Mouse (Mus musculus): ENCODE data around the gene Gm5741. TPM values are rescaled to one million over a fixed set of nuclear protein-coding genes. Genes with fewer than 3 reads are reported as not detected.
A peak's percentile ranks its signal among the peaks of the same experiment; 100 is the strongest.

Gene Gm5741
- polyA plus RNA-seq, 1 experiment from 2014 or later: not detected

DNA sequence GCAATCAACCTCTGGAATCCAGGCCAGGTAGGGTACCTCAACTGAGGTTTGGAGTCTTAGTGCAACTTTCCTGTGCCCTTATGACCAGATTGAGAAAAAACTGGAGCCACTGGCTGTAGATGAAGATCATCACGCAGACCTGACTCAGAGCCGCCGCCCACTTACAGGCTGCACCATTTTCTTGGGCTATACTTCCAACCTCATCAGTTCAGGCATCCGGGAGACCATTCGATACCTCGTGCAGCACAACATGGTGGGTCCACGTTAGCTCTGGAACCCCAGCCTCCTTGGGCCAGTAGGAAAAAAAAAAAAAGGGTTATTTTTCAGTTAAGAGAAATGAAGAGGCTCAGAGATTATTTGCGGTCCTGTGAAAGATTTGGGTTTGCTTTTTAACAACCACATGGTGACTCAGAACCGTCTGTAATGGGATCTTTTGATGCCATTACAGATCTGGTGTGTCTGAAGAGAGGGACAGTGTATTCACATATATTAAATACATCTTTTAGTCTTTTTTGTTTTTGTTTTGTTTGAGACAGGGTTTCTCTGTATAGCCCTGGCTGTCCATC is 4.7 kb upstream of the Gm5741 start:
- Histone ChIP-seq H3K9me3 (no peaks in the 10 kb centered on the region), H3K4me2 (peak overlapping the region; percentile 72), H3K27me3 (no peaks in the 10 kb centered on the region), H3K36me3 (peaks cover 34% of the 10 kb centered on the region), H3K9ac (peak overlapping the region; percentile 75), H3K4me3 (peak overlapping the region; percentile 80), H3K4me1 (peaks cover 18% of the 10 kb centered on the region), H3K27ac (peak overlapping the region; percentile 95)
- ATAC-seq (ENCODE audit: borderline replicate concordance, extremely low read depth, low FRiP score, low TSS enrichment): no peak
- 29% methylated on average over 9 of the region's 9 CpGs for WGBS

DNA sequence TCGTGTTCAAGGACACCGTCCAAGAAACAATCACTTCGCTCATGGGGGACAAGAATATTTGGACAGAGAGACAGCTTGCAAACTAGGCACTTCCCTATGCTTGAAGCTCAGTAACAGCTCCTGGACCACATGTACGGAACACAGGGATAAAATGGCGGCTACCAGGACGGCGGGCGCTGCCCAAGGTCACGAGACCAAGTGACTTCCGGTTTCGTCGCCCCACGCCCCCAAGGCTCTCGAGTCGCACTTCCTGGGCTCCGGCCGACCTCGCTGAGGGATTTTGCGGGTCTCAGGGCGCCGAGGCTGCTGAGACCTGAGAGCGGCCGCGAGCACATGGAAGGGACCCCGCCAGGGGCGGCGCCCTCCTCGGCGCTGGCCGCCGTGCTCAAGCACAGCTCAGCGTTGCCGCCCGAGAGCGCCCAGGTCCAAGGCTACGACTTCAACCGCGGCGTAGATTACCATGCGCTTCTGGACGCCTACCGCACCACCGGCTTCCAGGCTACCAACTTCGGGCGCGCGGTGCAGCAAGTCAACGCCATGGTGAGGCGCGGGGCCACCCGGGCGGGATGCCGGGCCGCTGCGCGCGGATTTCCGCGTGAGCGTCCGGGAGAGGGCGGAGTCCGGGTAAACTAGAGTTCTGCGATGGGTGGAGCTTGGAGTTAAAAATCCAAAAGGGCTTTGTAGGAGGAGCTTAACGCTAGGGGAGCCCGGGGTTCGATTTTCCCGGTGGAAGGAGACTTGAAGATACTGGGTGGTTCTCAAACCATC is 3.9 kb upstream of the Gm5741 start, which contains the start of gene Dhps:
TSS of gene Dhps (plus strand) at position 244 of the 768 bp plus-strand sequence.
- ATAC-seq (ENCODE audit: borderline replicate concordance, extremely low read depth, low FRiP score, low TSS enrichment): peak; percentile 88
- under 1% methylated on average over 68 of the region's 68 CpGs for WGBS

DNA sequence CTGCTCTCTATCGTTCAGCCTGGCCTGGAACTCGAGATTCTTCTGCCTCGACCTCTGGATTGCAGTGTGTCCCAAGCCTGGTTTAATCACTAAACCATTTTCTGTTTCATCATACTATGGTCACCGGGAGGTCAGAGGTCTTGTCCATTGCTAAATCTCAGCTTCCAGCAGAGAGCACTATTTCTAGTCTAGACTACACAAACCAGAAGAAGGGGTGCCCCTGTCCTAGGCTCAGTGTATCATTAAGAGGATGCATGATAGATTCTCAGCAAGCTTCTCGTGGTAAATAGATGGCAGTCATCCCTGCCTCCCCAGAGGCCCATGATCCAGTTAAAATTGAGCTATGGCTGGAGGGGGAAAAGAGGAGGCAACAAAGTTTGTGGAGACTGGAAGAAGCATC is 3.3 kb upstream of the Gm5741 start:
- Histone ChIP-seq H3K27ac (peak overlapping the region; percentile 95; the same call in 1 of the 2 replicates), H3K9me3 (no peaks in the 10 kb centered on the region), H3K4me2 (peak overlapping the region; percentile 72), H3K4me3 (peak overlapping the region; percentile 80), H3K27me3 (no peaks in the 10 kb centered on the region), H3K4me1 (peaks cover 18% of the 10 kb centered on the region), H3K36me3 (peaks cover 31% of the 10 kb centered on the region), H3K9ac (no peak overlapping the region)
- ATAC-seq (ENCODE audit: borderline replicate concordance, extremely low read depth, low FRiP score, low TSS enrichment): no peak
- WGBS: 71% methylated on average over 5 of the region's 5 CpGs

More for the DNA sequence above, 3.9 kb upstream of the Gm5741 start, which contains the start of gene Dhps:
- Histone ChIP-seq H3K4me1 (peaks cover 18% of the 10 kb centered on the region), H3K4me2 (peak within 1 kb of the TSS; percentile 72), H3K36me3 (peaks cover 32% of the 10 kb centered on the region), H3K4me3 (peak within 1 kb of the TSS; percentile 80), H3K27ac (peak within 1 kb of the TSS; percentile 95), H3K9ac (peak within 1 kb of the TSS; percentile 75), H3K9me3 (no peaks in the 10 kb centered on the region), H3K27me3 (no peaks in the 10 kb centered on the region)

DNA sequence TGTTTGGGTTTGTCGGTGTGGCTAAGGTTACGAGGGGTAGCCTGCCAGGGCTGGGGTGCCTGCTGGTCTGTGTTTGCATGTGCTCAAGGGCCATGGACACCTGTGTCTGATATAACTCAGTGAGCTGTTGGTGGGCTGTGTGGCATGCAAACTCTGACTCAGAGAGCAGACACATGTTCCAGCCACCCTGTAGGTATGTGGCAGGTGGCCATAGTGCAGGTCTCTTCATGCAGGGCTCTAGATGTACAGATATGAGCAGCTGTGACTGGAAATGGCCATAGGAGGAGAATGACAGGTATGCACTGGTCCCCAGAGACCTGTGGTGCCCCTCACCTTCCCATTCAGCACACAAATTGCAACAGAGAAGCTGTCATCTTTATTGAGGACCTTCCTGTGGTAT is 627 bp downstream of the Gm5741 start:
- H3K27me3 ChIP-seq: no peaks in the 10 kb centered on the region
- 97% methylated on average over 2 of the region's 2 CpGs for WGBS
- ATAC-seq (ENCODE audit: borderline replicate concordance, extremely low read depth, low FRiP score, low TSS enrichment): no peak

DNA sequence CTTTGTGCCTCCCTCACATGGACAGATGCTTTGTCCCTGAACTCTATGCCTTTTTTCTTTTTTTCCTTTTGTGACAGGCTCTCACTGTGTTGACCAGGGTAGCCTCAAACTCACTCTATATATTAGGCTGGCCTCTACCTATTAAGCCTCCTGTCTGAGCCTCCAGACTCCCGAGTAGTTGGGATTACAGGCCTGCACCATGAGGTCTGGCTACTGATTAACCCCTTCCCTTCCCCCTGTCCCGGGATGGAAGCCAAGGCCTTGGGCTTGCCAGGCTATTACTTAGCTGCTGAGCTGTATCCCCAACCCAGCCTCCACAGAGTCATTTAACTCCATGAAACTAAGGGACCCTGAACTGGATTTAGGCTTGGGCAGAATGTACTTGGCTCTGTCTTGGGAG is 2.6 kb downstream of the Gm5741 start:
- Histone ChIP-seq H3K4me2 (no peak overlapping the region), H3K27ac (no peak overlapping the region), H3K4me1 (peaks cover 8% of the 10 kb centered on the region), H3K9ac (no peak overlapping the region), H3K27me3 (no peaks in the 10 kb centered on the region), H3K4me3 (no peak overlapping the region), H3K36me3 (0 out of 2 replicates have a peak, but pooled peaks cover 7% of the 10 kb centered on the region), H3K9me3 (no peaks in the 10 kb centered on the region)
- 36% methylated on average over 2 of the region's 2 CpGs for WGBS
- no peak for ATAC-seq (ENCODE audit: borderline replicate concordance, extremely low read depth, low FRiP score, low TSS enrichment)

More for the DNA sequence above, 627 bp downstream of the Gm5741 start:
- H3K36me3 ChIP-seq: 0 out of 2 replicates have a peak, but pooled peaks cover 7% of the 10 kb centered on the region
- H3K4me2 ChIP-seq: no peak overlapping the region
- H3K4me1 ChIP-seq: peaks cover 7% of the 10 kb centered on the region
- no peak overlapping the region for H3K4me3 ChIP-seq
- H3K27ac ChIP-seq: no peak overlapping the region
- no peaks in the 10 kb centered on the region for H3K9me3 ChIP-seq
- H3K9ac ChIP-seq: no peak overlapping the region

DNA sequence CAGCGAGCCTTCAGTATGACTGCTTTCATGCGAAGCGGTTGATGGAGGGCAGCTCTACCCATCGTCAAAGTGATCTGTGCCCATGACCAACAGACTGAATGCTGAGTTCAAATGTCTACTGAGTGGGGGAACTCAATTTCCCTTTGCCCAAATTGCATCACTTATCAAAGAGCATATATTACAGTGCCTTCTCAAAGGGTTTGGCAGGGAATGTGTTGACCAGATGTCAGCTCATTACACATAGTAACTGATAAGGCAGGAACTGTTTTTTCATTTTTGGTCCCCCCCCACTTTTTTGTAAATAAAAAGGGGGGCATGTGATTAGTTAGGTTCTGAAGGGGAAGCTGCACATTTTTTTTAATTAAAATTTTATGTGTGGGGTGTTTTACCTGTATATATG is 5.2 kb downstream of the Gm5741 start:
- Histone ChIP-seq H3K27ac (no peak overlapping the region), H3K4me3 (no peak overlapping the region), H3K4me2 (no peak overlapping the region), H3K36me3 (0 out of 2 replicates have a peak, but pooled peaks cover 7% of the 10 kb centered on the region), H3K9me3 (no peaks in the 10 kb centered on the region), H3K27me3 (no peaks in the 10 kb centered on the region), H3K4me1 (peaks cover 8% of the 10 kb centered on the region), H3K9ac (no peak overlapping the region)
- ATAC-seq (ENCODE audit: borderline replicate concordance, extremely low read depth, low FRiP score, low TSS enrichment): no peak
- WGBS: 95% methylated on average over 4 of the region's 4 CpGs

DNA sequence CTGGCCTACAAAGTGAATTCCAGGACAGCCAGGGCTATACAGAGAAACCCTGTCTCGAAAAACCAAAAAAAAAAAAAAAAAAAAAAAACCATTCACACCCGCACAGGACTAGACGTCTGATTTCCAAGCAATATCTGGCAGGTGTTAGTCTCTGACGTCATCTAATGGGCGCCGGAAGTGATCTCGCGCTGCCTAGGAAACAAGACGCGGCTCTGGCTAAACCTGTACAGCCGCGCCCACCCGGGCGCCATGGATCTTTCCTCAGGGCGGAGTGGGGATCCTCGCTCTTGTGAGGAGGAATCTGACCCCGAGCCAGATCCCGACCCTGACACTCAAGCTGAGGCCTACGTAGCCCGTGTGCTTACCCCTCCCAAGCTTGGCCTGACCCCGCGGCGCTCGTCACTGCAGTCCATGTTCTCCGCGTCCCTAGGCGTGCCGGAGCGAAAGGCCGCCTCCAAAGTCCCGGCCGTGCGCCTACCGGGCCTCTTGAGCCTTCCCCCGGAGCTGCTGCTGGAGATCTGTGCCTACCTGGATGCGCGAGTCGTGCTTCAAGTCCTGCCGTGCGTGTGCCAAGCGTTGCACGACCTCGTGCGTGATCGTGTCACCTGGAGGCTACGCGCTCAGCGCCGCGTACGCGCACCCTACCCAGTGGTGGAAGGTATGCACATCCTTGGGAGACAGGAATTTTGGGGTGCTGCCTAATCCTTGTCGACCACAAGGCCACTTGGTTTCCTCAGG is 7.7 kb downstream of the Gm5741 start, which contains the start of gene Fbxw9:
TSS of gene Fbxw9 (plus strand) at position 177 of the 738 bp plus-strand sequence.
- Histone ChIP-seq H3K4me3 (peak within 1 kb of the TSS; percentile 76), H3K27ac (no peak within 1 kb of the TSS), H3K36me3 (peaks cover 19% of the 10 kb centered on the region), H3K9me3 (no peaks in the 10 kb centered on the region), H3K4me2 (peak within 1 kb of the TSS; percentile 84), H3K27me3 (no peaks in the 10 kb centered on the region), H3K4me1 (peaks cover 8% of the 10 kb centered on the region), H3K9ac (peak within 1 kb of the TSS; percentile 60)
- under 1% methylated on average over 52 of the region's 53 CpGs for WGBS
- peak; percentile 85 for ATAC-seq (ENCODE audit: borderline replicate concordance, extremely low read depth, low FRiP score, low TSS enrichment)

DNA sequence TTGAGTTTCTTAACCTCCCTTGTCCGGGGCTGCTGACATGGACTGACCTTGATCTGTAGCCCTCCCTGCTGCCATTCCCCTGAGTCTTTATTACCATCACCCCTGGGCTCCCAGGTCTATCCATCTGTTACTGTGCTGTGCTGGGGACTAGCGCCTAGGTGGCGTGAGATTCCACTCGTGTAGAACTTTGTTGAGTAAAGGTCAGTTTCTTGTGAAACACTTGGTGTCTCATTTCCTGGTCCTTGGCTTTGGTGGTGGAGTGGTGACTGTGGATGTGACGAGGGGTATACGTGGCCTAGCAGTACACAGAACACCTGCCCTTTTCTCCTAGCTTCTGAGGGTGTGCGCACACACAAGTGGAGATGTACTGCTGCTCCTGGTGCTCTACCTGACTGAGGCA is 10.4 kb downstream of the Gm5741 start:
- Histone ChIP-seq H3K4me1 (peaks cover 8% of the 10 kb centered on the region), H3K4me2 (no peak overlapping the region), H3K27me3 (no peaks in the 10 kb centered on the region), H3K27ac (no peak overlapping the region), H3K9me3 (no peaks in the 10 kb centered on the region), H3K36me3 (peaks cover 46% of the 10 kb centered on the region), H3K4me3 (no peak overlapping the region), H3K9ac (no peak overlapping the region)
- 78% methylated on average over 7 of the region's 7 CpGs for WGBS
- no peak for ATAC-seq (ENCODE audit: borderline replicate concordance, extremely low read depth, low FRiP score, low TSS enrichment)

DNA sequence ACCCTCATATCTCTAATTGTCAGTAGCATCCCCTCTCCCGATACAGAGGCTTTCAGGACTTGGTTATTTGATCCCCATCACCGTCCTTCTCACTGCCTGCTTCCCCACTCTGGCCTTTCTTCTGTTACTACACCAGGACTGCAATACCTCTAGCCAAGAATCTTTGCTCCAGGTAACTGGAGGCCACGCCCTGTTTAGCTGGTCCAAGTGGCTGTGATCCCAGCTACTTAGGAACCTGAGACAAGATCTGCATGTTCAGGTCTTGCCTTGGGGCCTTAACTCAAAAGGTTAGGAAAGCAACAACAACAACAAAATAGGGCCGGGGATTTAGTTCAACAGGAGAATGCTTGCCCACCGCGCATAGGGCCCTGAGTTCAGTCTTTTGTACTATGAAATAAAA is 24.2 kb downstream of the Gm5741 start:
- H3K27ac ChIP-seq: no peak overlapping the region

DNA sequence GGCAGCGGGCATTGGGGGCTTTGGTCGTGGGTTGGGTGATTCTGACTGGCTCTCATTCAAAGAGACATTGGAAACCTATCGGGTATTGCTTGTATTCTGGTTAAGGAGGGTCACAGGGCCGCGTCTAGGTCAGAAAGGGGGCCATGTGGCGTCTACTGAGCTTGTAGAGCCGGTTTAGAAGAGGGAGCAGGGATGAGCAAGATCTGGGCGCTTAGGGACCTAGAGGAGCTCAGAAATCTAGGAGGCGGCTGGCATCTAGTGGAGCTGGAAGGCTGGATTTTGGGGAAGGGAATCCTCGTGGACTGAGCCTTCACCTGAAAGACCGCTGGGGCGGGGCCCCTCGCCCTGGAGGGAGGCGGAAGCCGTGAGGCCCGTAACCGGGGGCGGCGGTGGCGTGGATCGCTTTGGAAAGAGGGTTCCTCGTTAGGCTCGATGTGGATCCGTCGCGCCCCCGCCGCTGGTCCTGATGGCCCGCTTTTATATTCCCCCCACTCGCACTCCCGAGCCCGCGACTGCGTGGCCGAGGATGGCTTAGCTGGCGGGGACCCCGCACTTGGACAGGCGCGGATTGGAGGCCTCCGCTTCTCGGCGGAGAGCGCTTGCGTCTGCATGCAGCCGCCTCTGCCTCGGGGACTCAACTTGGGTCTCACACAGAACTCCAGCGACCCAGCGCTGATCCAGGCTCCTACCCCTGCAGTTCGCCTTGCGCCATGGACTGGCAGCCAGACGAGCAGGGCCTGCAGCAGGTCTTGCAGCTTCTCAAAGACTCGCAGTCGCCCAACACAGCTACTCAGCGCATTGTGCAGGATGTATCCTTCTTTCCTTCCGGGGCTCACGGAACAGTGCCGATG is 29.9 kb downstream of the Gm5741 start:
- H3K36me3 ChIP-seq: peaks cover 36% of the 10 kb centered on the region
- peak overlapping the region; percentile 90 for H3K4me3 ChIP-seq
- peak overlapping the region; percentile 93 for H3K9ac ChIP-seq
- peak overlapping the region; percentile 86 for H3K4me2 ChIP-seq
- H3K27ac ChIP-seq: peak overlapping the region; percentile 100
- H3K4me1 ChIP-seq: peaks cover 34% of the 10 kb centered on the region
- H3K27me3 ChIP-seq: no peaks in the 10 kb centered on the region
- ATAC-seq (ENCODE audit: borderline replicate concordance, extremely low read depth, low FRiP score, low TSS enrichment): peak; percentile 9; the same call in 1 of the 2 replicates
- no peaks in the 10 kb centered on the region for H3K9me3 ChIP-seq
- WGBS: 2% methylated on average over 43 of the region's 57 CpGs

More for the DNA sequence above, 24.2 kb downstream of the Gm5741 start:
- WGBS: 87% methylated on average over 6 of the region's 6 CpGs
- Histone ChIP-seq H3K36me3 (peaks cover 83% of the 10 kb centered on the region), H3K9ac (no peak overlapping the region), H3K4me1 (peaks cover 8% of the 10 kb centered on the region), H3K9me3 (no peaks in the 10 kb centered on the region), H3K4me2 (no peak overlapping the region), H3K27me3 (no peaks in the 10 kb centered on the region), H3K4me3 (no peak overlapping the region)
- no peak for ATAC-seq (ENCODE audit: borderline replicate concordance, extremely low read depth, low FRiP score, low TSS enrichment)

DNA sequence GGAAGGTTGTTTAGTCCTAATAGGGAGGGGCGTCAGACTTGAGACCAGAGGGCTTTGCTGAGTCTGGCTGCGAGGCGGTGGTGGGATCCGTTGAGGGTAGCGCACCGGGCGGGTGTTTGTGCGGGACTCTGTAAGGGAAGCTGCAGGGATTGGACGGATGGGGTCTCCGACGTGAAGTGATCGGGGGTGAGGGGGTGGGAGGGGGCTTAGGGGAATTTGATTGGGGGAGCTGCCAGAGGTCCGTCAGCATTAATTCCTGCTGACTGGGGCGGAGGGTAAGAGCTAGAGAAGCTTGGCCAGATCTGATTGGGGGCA is 30.5 kb downstream of the Gm5741 start:
- H3K9ac ChIP-seq: peak overlapping the region; percentile 93

More for the DNA sequence above, 30.5 kb downstream of the Gm5741 start:
- H3K4me1 ChIP-seq: peaks cover 34% of the 10 kb centered on the region
- no peaks in the 10 kb centered on the region for H3K9me3 ChIP-seq
- H3K27me3 ChIP-seq: no peaks in the 10 kb centered on the region
- peaks cover 38% of the 10 kb centered on the region for H3K36me3 ChIP-seq
- H3K27ac ChIP-seq: peak overlapping the region; percentile 100
- H3K4me3 ChIP-seq: peak overlapping the region; percentile 90
- ATAC-seq (ENCODE audit: borderline replicate concordance, extremely low read depth, low FRiP score, low TSS enrichment): peak; percentile 44; the same call in 1 of the 2 replicates
- WGBS: under 1% methylated on average over 14 of the region's 14 CpGs
- peak overlapping the region; percentile 86 for H3K4me2 ChIP-seq
